Mouse (Mus musculus) kidney, embryonic 16.5 days (tissue): ENCODE measurements around the gene Agk. TPM values are rescaled to one million over a fixed set of nuclear protein-coding genes. Genes with fewer than 3 reads are reported as not detected.

ENCODE experiments used
- ATAC-seq: fragments of 200-750 bp; cut with Nextera tagmentation; 2 replicates; pipeline ENCODE4 v1.8.0; 2017; ENCODE audit warnings: moderate TSS enrichment; ENCODE audit not compliant: low FRiP score, low TSS enrichment
- H3K27ac ChIP-seq: fragments of 300-500 bp; sonication (generic); 2 replicates; pipeline ENCODE4 v1.5.1; 2014; ENCODE audit warnings: low read length
- H3K27me3 ChIP-seq: fragments of 300-500 bp; sonication (generic); 2 replicates; pipeline ENCODE4 v1.6.1; 2014; ENCODE audit warnings: low read length, control low read depth, mixed read lengths; ENCODE audit not compliant: insufficient read depth
- H3K36me3 ChIP-seq: fragments of 300-500 bp; sonication (generic); 2 replicates; pipeline ENCODE4 v1.6.1; 2014; ENCODE audit warnings: low read length, control low read depth, mixed read lengths; ENCODE audit not compliant: insufficient read depth
- H3K4me1 ChIP-seq: fragments of 300-500 bp; sonication (generic); 2 replicates; pipeline ENCODE4 v1.6.1; 2014; ENCODE audit warnings: low read length, control low read depth, mixed read lengths; ENCODE audit not compliant: insufficient read depth
- H3K4me2 ChIP-seq: fragments of 300-500 bp; sonication (generic); replicated peaks from 2 replicates; pipeline ENCODE4 v1.6.1; 2014; ENCODE audit warnings: low read depth, low read length
- H3K4me3 ChIP-seq: fragments of 300-500 bp; sonication (generic); 2 replicates; pipeline ENCODE4 v1.5.1; 2014; ENCODE audit warnings: mild to moderate bottlenecking, low read length
- H3K9ac ChIP-seq: fragments of 300-500 bp; sonication (generic); replicated peaks from 2 replicates; pipeline ENCODE4 v1.6.1; 2014; ENCODE audit warnings: low read length
- H3K9me3 ChIP-seq: fragments of 300-500 bp; sonication (generic); 2 replicates; pipeline ENCODE4 v1.6.1; 2016; ENCODE audit warnings: low read length, control low read depth
- WGBS: fragments of 180-500 bp; shearing (Covaris S2); extraction: QIAGEN DNeasy Blood & Tissue Kit; methylation state at CpG from one replicate; pipeline ENCODE4 v1.1.7; 2014; 5-methylcytosine and 5-hydroxymethylcytosine counted together
- polyA plus RNA-seq: library from polyadenylated mRNA; unstranded; fragments of >200 nt; fragmentation: Nextera tagmentation; extraction: Ambion mirVana; gene quantifications from 2 replicates; pipeline ENCODE4 v1.2.1, GENCODE M21; 2015

Gene Agk
- polyA plus RNA-seq, 1 experiment from 2014 or later: 49.9 TPM

GRCm38 (mm10) chr6:40402031-40402430 is 77.1 kb downstream of the Agk start:
- WGBS: 86% methylated on average over 2 of the region's 2 CpGs
- no peak overlapping the region for H3K4me2 ChIP-seq
- no peak for ATAC-seq
- no peak overlapping the region for H3K9ac ChIP-seq
- H3K4me1 ChIP-seq: no peaks in the 10 kb centered on the region
- H3K9me3 ChIP-seq: no peaks in the 10 kb centered on the region
- H3K36me3 ChIP-seq: peaks cover 58% of the 10 kb centered on the region
- H3K27me3 ChIP-seq: no peaks in the 10 kb centered on the region
- no peak overlapping the region for H3K27ac ChIP-seq
- H3K4me3 ChIP-seq: no peak overlapping the region

- Histone ChIP-seq H3K4me3 (no peak overlapping the region), H3K36me3 (peaks cover 61% of the 10 kb centered on the region), H3K27me3 (no peaks in the 10 kb centered on the region), H3K4me1 (no peaks in the 10 kb centered on the region), H3K9me3 (no peaks in the 10 kb centered on the region), H3K27ac (no peak overlapping the region), H3K9ac (no peak overlapping the region), H3K4me2 (no peak overlapping the region)
- no peak for ATAC-seq
- WGBS: 90% methylated on average over 4 of the region's 4 CpGs
These were observed 78.8 kb downstream of the Agk start for GRCm38 (mm10) chr6:40403640-40404285.

DNA sequence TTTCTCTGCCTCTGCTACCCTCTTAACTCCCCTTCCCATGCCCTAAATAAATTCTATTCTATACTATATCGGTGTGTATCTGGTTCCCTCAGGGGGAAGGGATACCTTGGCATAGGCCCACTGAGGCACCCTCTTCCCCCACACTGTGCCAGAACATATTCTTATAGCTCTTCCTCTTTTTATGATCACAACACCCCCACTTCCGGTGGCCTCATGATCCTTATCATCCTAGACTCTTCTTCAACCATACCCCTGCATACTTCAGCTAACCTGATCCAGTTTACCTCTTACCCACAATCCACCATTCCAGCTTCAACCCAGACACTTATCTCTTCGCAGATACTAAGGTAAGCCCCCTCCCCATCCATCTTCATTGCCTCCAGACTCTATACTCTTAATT is 86.1 kb downstream of the Agk start:
- H3K27me3 ChIP-seq: no peaks in the 10 kb centered on the region
- no peak overlapping the region for H3K9ac ChIP-seq
- no peaks in the 10 kb centered on the region for H3K4me1 ChIP-seq
- no peak overlapping the region for H3K4me2 ChIP-seq
- H3K36me3 ChIP-seq: peaks cover 22% of the 10 kb centered on the region
- WGBS: 89% methylated on average over 3 of the region's 3 CpGs
- no peak overlapping the region for H3K4me3 ChIP-seq
- no peaks in the 10 kb centered on the region for H3K9me3 ChIP-seq
- no peak for ATAC-seq
- no peak overlapping the region for H3K27ac ChIP-seq

GRCm38 (mm10) chr6:40413046-40413445 is 88.1 kb downstream of the Agk start:
- 85% methylated on average over 5 of the region's 5 CpGs for WGBS
- H3K27ac ChIP-seq: no peak overlapping the region
- H3K4me3 ChIP-seq: no peak overlapping the region
- H3K4me1 ChIP-seq: no peaks in the 10 kb centered on the region
- ATAC-seq: no peak
- no peaks in the 10 kb centered on the region for H3K9me3 ChIP-seq
- no peak overlapping the region for H3K4me2 ChIP-seq
- peaks cover 6% of the 10 kb centered on the region for H3K36me3 ChIP-seq
- H3K9ac ChIP-seq: no peak overlapping the region
- no peaks in the 10 kb centered on the region for H3K27me3 ChIP-seq

DNA sequence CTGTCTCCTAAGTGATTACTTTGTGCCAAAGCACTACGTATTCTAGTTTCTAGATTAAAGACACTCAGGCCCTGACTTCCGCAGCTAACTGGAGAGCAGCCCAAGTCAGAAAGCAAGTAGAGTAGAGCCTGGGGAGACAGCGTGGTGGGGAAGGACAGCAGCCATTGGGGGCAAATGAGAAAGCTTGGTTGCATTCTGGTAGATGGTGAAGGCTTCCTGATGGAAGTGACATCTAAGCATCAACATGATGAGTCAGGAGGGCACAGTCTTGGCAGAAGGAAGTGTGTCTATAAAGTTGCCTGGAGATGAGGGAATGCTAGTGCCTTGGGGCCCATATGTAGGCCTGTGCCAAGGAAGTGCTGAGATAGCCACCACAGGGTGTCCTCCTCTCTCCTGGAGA is 88.6 kb downstream of the Agk start:
- WGBS: 93% methylated on average over 3 of the region's 3 CpGs
- Histone ChIP-seq H3K9ac (no peak overlapping the region), H3K4me1 (no peaks in the 10 kb centered on the region), H3K27ac (no peak overlapping the region), H3K4me2 (no peak overlapping the region), H3K4me3 (no peak overlapping the region), H3K9me3 (no peaks in the 10 kb centered on the region), H3K36me3 (peaks cover under 1% of the 10 kb centered on the region; the same call in 1 of the 2 replicates), H3K27me3 (no peaks in the 10 kb centered on the region)
- no peak for ATAC-seq

DNA sequence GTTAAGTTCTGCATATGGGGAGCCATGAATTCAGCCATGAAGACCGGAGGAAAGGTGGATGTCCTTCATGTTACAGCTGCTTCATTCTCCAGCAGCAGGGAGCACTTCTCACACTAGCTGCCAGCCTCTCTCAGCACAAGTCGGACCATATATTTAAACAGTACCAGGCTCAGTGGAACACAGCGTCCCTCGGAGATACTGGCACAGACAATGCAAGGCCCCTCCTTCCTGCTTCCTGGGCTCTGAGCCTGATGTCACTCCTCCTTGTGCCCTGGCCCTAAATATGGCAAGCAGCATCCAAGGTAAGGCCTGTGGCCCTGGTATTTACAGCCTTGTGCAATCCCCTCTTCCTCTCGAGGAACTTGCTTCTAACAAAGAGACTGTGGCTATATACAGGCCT is 90.8 kb downstream of the Agk start:
- Histone ChIP-seq H3K4me2 (no peak overlapping the region), H3K27ac (no peak overlapping the region), H3K9me3 (no peaks in the 10 kb centered on the region), H3K4me1 (no peaks in the 10 kb centered on the region), H3K36me3 (peaks cover under 1% of the 10 kb centered on the region; the same call in 1 of the 2 replicates), H3K9ac (no peak overlapping the region), H3K4me3 (no peak overlapping the region), H3K27me3 (no peaks in the 10 kb centered on the region)
- 69% methylated on average over 5 of the region's 5 CpGs for WGBS
- ATAC-seq: no peak

GRCm38 (mm10) chr6:40418386-40418785 is 93.4 kb downstream of the Agk start:
- ATAC-seq: no peak
- H3K9me3 ChIP-seq: no peaks in the 10 kb centered on the region
- H3K4me3 ChIP-seq: no peak overlapping the region
- no peak overlapping the region for H3K4me2 ChIP-seq
- 93% methylated on average over 4 of the region's 4 CpGs for WGBS
- H3K9ac ChIP-seq: no peak overlapping the region
- H3K27me3 ChIP-seq: no peaks in the 10 kb centered on the region
- H3K4me1 ChIP-seq: no peaks in the 10 kb centered on the region
- peaks cover 4% of the 10 kb centered on the region; the same call in 1 of the 2 replicates for H3K36me3 ChIP-seq
- H3K27ac ChIP-seq: no peak overlapping the region

DNA sequence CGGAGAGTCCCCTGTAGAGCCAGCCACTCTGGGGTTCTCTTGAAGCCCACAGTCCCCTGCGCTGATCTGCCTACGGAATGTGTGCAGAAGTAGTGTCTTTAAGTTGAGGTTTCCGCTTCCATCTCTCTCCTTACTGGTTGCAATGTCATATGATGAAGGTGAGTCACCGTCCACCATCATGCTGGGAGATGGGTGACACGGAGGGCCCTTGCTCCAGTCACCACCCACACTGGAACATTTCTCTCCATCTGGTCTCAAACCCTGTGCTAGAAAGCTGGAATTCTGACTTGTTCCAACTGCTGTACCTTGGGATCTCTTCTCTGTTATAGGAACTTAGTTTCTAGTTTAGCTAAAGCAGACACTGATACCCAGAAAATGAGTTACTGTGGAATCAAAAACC is 96.1 kb downstream of the Agk start:
- peaks cover 4% of the 10 kb centered on the region; the same call in 1 of the 2 replicates for H3K36me3 ChIP-seq
- ATAC-seq: no peak
- no peaks in the 10 kb centered on the region for H3K27me3 ChIP-seq
- 96% methylated on average over 6 of the region's 6 CpGs for WGBS
- H3K9ac ChIP-seq: no peak overlapping the region
- H3K4me2 ChIP-seq: no peak overlapping the region
- H3K4me3 ChIP-seq: no peak overlapping the region
- H3K4me1 ChIP-seq: no peaks in the 10 kb centered on the region
- H3K9me3 ChIP-seq: no peaks in the 10 kb centered on the region
- no peak overlapping the region for H3K27ac ChIP-seq

- no peaks in the 10 kb centered on the region for H3K9me3 ChIP-seq
- WGBS: 75% methylated on average over 1 of the region's 1 CpGs
These were observed 98.0 kb downstream of the Agk start for GRCm38 (mm10) chr6:40423013-40423412.

GRCm38 (mm10) chr6:40423774-40424173 is 98.8 kb downstream of the Agk start:
- Histone ChIP-seq H3K4me1 (no peaks in the 10 kb centered on the region), H3K36me3 (peaks cover 4% of the 10 kb centered on the region; the same call in 1 of the 2 replicates), H3K4me3 (no peak overlapping the region), H3K9ac (no peak overlapping the region), H3K9me3 (no peaks in the 10 kb centered on the region), H3K27ac (no peak overlapping the region), H3K4me2 (no peak overlapping the region), H3K27me3 (no peaks in the 10 kb centered on the region)
- ATAC-seq: no peak
- WGBS: 64% methylated on average over 1 of the region's 1 CpGs

More at GRCm38 (mm10) chr6:40423013-40423412, 98.0 kb downstream of the Agk start:
- H3K9ac ChIP-seq: no peak overlapping the region
- no peak overlapping the region for H3K4me3 ChIP-seq
- H3K4me2 ChIP-seq: no peak overlapping the region
- H3K27me3 ChIP-seq: no peaks in the 10 kb centered on the region
- H3K4me1 ChIP-seq: no peaks in the 10 kb centered on the region
- H3K36me3 ChIP-seq: peaks cover 4% of the 10 kb centered on the region; the same call in 1 of the 2 replicates
- H3K27ac ChIP-seq: no peak overlapping the region
- ATAC-seq: no peak
